Mouse (Mus musculus) forebrain, embryonic 13.5 days (tissue): ENCODE data around the gene Fam118b. TPM values are rescaled to one million over a fixed set of nuclear protein-coding genes. Genes with fewer than 3 reads are reported as not detected.

ENCODE experiments used
- ATAC-seq: fragments of 200-750 bp; cut with Nextera tagmentation; 2 replicates; pipeline ENCODE4 v1.8.0; 2017
- H3K27ac ChIP-seq: fragments of 300-500 bp; sonication (generic); 2 replicates; pipeline ENCODE4 v1.5.1; 2015; ENCODE audit warnings: inconsistent platforms, mild to moderate bottlenecking, moderate library complexity
- H3K27me3 ChIP-seq: fragments of 300-500 bp; sonication (generic); 2 replicates; pipeline ENCODE4 v1.6.1; 2015; ENCODE audit warnings: mild to moderate bottlenecking, inconsistent platforms
- H3K36me3 ChIP-seq: fragments of 300-500 bp; sonication (generic); 2 replicates; pipeline ENCODE4 v1.6.1; 2015; ENCODE audit warnings: mild to moderate bottlenecking, inconsistent platforms; ENCODE audit not compliant: poor library complexity, severe bottlenecking
- H3K4me1 ChIP-seq: fragments of 300-500 bp; sonication (generic); 2 replicates; pipeline ENCODE4 v1.6.1; 2015; ENCODE audit warnings: inconsistent platforms
- H3K4me2 ChIP-seq: fragments of 300-500 bp; sonication (generic); 2 replicates; pipeline ENCODE4 v1.6.1; 2015; ENCODE audit warnings: inconsistent platforms, mild to moderate bottlenecking, moderate library complexity
- H3K4me3 ChIP-seq: fragments of 300-500 bp; sonication (generic); 2 replicates; pipeline ENCODE4 v1.5.1; 2015; ENCODE audit warnings: mild to moderate bottlenecking, inconsistent platforms
- H3K9ac ChIP-seq: fragments of 300-500 bp; sonication (generic); 2 replicates; pipeline ENCODE4 v1.6.1; 2015; ENCODE audit warnings: mild to moderate bottlenecking, inconsistent platforms
- H3K9me3 ChIP-seq: fragments of 300-500 bp; sonication (generic); replicated peaks from 2 replicates; pipeline ENCODE4 v1.6.1; 2016; ENCODE audit warnings: inconsistent platforms
- WGBS: fragments of 180-500 bp; shearing (Covaris S2); methylation state at CpG from one replicate; pipeline ENCODE4 v1.1.7; 2015; 5-methylcytosine and 5-hydroxymethylcytosine counted together
- polyA plus RNA-seq: library from polyadenylated mRNA; unstranded; fragments of >200 nt; fragmentation: Nextera tagmentation; extraction: Ambion mirVana; gene quantifications from 2 replicates; pipeline ENCODE4 v1.2.1, GENCODE M21; 2015

The Fam118b gene
- polyA plus RNA-seq, 1 experiment from 2014 or later = 88.8 TPM

- Histone ChIP-seq H3K4me1 (peaks cover 22% of the 10 kb centered on the region), H3K4me3 (peak within 1 kb of the TSS; percentile 80), H3K9me3 (no peaks in the 10 kb centered on the region), H3K9ac (peak within 1 kb of the TSS; percentile 86), H3K4me2 (peak within 1 kb of the TSS; percentile 94), H3K27me3 (no peaks in the 10 kb centered on the region), H3K27ac (peak within 1 kb of the TSS; percentile 92), H3K36me3 (peaks cover 56% of the 10 kb centered on the region)
- ATAC-seq = peak; percentile 100
- 1% methylated on average over 72 of the region's 72 CpGs for WGBS
These were observed 56.8 kb downstream of the Fam118b start, which contains the start of gene Foxred1 for GRCm38 (mm10) chr9:35210542-35211474. Gene Foxred1 (minus strand): TSS chr9:35211055.

GRCm38 (mm10) chr9:35204421-35204820, 63.2 kb downstream of the Fam118b start:
- H3K27me3 ChIP-seq = no peaks in the 10 kb centered on the region
- H3K9me3 ChIP-seq = no peaks in the 10 kb centered on the region
- 94% methylated on average over 2 of the region's 2 CpGs for WGBS
- no peak overlapping the region for H3K27ac ChIP-seq
- H3K9ac ChIP-seq = no peak overlapping the region
- peaks cover 50% of the 10 kb centered on the region for H3K36me3 ChIP-seq
- no peak overlapping the region for H3K4me3 ChIP-seq
- no peak for ATAC-seq
- H3K4me1 ChIP-seq = peaks cover 12% of the 10 kb centered on the region
- no peak overlapping the region for H3K4me2 ChIP-seq

- no peak overlapping the region for H3K27ac ChIP-seq
- 68% methylated on average over 3 of the region's 3 CpGs for WGBS
- ATAC-seq = no peak
- H3K4me2 ChIP-seq = no peak overlapping the region
- no peak overlapping the region for H3K4me3 ChIP-seq
- H3K9me3 ChIP-seq = no peaks in the 10 kb centered on the region
- H3K9ac ChIP-seq = no peak overlapping the region
- peaks cover 9% of the 10 kb centered on the region for H3K4me1 ChIP-seq
- no peaks in the 10 kb centered on the region for H3K27me3 ChIP-seq
- peaks cover 50% of the 10 kb centered on the region for H3K36me3 ChIP-seq
These were observed 64.1 kb downstream of the Fam118b start for GRCm38 (mm10) chr9:35203536-35203935.

GRCm38 (mm10) chr9:35200529-35201060, 67.0 kb downstream of the Fam118b start:
- no peak for ATAC-seq
- Histone ChIP-seq H3K4me3 (peak overlapping the region; percentile 61), H3K4me1 (peaks cover 9% of the 10 kb centered on the region), H3K9ac (no peak overlapping the region), H3K4me2 (peak overlapping the region; percentile 75), H3K36me3 (peaks cover 21% of the 10 kb centered on the region), H3K9me3 (no peaks in the 10 kb centered on the region), H3K27me3 (no peaks in the 10 kb centered on the region), H3K27ac (no peak overlapping the region)
- 56% methylated on average over 9 of the region's 9 CpGs for WGBS

- peak within 1 kb of the TSS; percentile 79 for H3K9ac ChIP-seq
- H3K4me3 ChIP-seq = peak within 1 kb of the TSS; percentile 61
- no peak within 1 kb of the TSS for H3K27ac ChIP-seq
- H3K36me3 ChIP-seq = peaks cover 14% of the 10 kb centered on the region
- peak; percentile 94 for ATAC-seq
- H3K9me3 ChIP-seq = no peaks in the 10 kb centered on the region
- H3K4me1 ChIP-seq = peaks cover 9% of the 10 kb centered on the region
- WGBS = 1% methylated on average over 36 of the region's 44 CpGs
- H3K27me3 ChIP-seq = no peaks in the 10 kb centered on the region
- peak within 1 kb of the TSS; percentile 75 for H3K4me2 ChIP-seq
These were observed 67.7 kb downstream of the Fam118b start, which contains the start of the genes Srpr and Tirap for GRCm38 (mm10) chr9:35199772-35200471. Gene Srpr (plus strand): TSS chr9:35200175. Gene Tirap (minus strand): TSS chr9:35200291.

GRCm38 (mm10) chr9:35198945-35199771, 68.4 kb downstream of the Fam118b start:
- H3K4me3 ChIP-seq = peak overlapping the region; percentile 61
- peak overlapping the region; percentile 79 for H3K9ac ChIP-seq
- peak overlapping the region; percentile 75 for H3K4me2 ChIP-seq
- 25% methylated on average over 18 of the region's 18 CpGs for WGBS
- H3K9me3 ChIP-seq = no peaks in the 10 kb centered on the region
- peaks cover 9% of the 10 kb centered on the region for H3K4me1 ChIP-seq
- peak; percentile 46 for ATAC-seq
- H3K36me3 ChIP-seq = peaks cover 7% of the 10 kb centered on the region
- H3K27ac ChIP-seq = no peak overlapping the region
- no peaks in the 10 kb centered on the region for H3K27me3 ChIP-seq

GRCm38 (mm10) chr9:35198351-35198750, 69.3 kb downstream of the Fam118b start:
- no peak overlapping the region for H3K27ac ChIP-seq
- no peaks in the 10 kb centered on the region for H3K27me3 ChIP-seq
- H3K4me1 ChIP-seq = peaks cover 9% of the 10 kb centered on the region
- no peaks in the 10 kb centered on the region for H3K9me3 ChIP-seq
- no peaks in the 10 kb centered on the region for H3K36me3 ChIP-seq
- no peak overlapping the region for H3K9ac ChIP-seq
- no peak overlapping the region for H3K4me3 ChIP-seq
- H3K4me2 ChIP-seq = no peak overlapping the region
- 81% methylated on average over 10 of the region's 10 CpGs for WGBS
- ATAC-seq = no peak

GRCm38 (mm10) chr9:35197625-35198024, 70.0 kb downstream of the Fam118b start:
- no peak overlapping the region for H3K4me3 ChIP-seq
- 90% methylated on average over 3 of the region's 3 CpGs for WGBS
- no peak for ATAC-seq
- no peak overlapping the region for H3K27ac ChIP-seq
- no peak overlapping the region for H3K4me2 ChIP-seq
- no peak overlapping the region for H3K9ac ChIP-seq
- H3K27me3 ChIP-seq = no peaks in the 10 kb centered on the region
- no peaks in the 10 kb centered on the region for H3K36me3 ChIP-seq
- H3K4me1 ChIP-seq = peaks cover 9% of the 10 kb centered on the region
- H3K9me3 ChIP-seq = no peaks in the 10 kb centered on the region

- Histone ChIP-seq H3K9me3 (no peaks in the 10 kb centered on the region), H3K36me3 (no peaks in the 10 kb centered on the region; the same call in 1 of the 2 replicates), H3K4me1 (peaks cover 1% of the 10 kb centered on the region; the same call in 1 of the 2 replicates), H3K27ac (no peak overlapping the region), H3K9ac (no peak overlapping the region), H3K27me3 (no peaks in the 10 kb centered on the region), H3K4me2 (no peak overlapping the region), H3K4me3 (no peak overlapping the region)
- no peak for ATAC-seq
- 96% methylated on average over 3 of the region's 3 CpGs for WGBS
These were observed 73.6 kb downstream of the Fam118b start for GRCm38 (mm10) chr9:35194048-35194447.

- no peak overlapping the region for H3K4me3 ChIP-seq
- no peaks in the 10 kb centered on the region for H3K9me3 ChIP-seq
- H3K4me2 ChIP-seq = no peak overlapping the region
- peaks cover 8% of the 10 kb centered on the region; the same call in 1 of the 2 replicates for H3K36me3 ChIP-seq
- ATAC-seq = no peak
- H3K27ac ChIP-seq = no peak overlapping the region
- no peak overlapping the region for H3K9ac ChIP-seq
- peaks cover 7% of the 10 kb centered on the region for H3K4me1 ChIP-seq
- 82% methylated on average over 11 of the region's 11 CpGs for WGBS
- no peaks in the 10 kb centered on the region for H3K27me3 ChIP-seq
These were observed 74.5 kb downstream of the Fam118b start for GRCm38 (mm10) chr9:35192983-35193542.

GRCm38 (mm10) chr9:35188700-35189099, 78.9 kb downstream of the Fam118b start:
- peak; percentile 68 for ATAC-seq
- Histone ChIP-seq H3K4me2 (0 out of 2 replicates have a peak overlapping the region, but pooled peaks have one; percentile 4), H3K9ac (no peak overlapping the region), H3K9me3 (no peaks in the 10 kb centered on the region), H3K4me3 (no peak overlapping the region), H3K27ac (no peak overlapping the region), H3K27me3 (no peaks in the 10 kb centered on the region), H3K36me3 (peaks cover 21% of the 10 kb centered on the region), H3K4me1 (peaks cover 7% of the 10 kb centered on the region)
- 65% methylated on average over 22 of the region's 22 CpGs for WGBS
